Mouse (Mus musculus) heart, embryonic 14.5 days (tissue): ENCODE data around the gene Ank3. TPM values are rescaled to one million over a fixed set of nuclear protein-coding genes. Genes with fewer than 3 reads are reported as not detected.

Source experiments
- ATAC-seq: fragments of 200-750 bp; cut with Nextera tagmentation; 2 replicates; pipeline ENCODE4 v1.8.0; 2017; ENCODE audit warnings: low read depth, moderate TSS enrichment; ENCODE audit not compliant: insufficient number of reproducible peaks, insufficient read depth, low FRiP score
- H3K27ac ChIP-seq, 2 experiments: fragments of 200-500 bp in 1 of 2; fragments of 300-500 bp in 1 of 2; sonication (generic) in 1 of 2; replicated peaks in 1 of 2; 2 replicates each; pipeline ENCODE4 v1.5.1; 2012 to 2014; ENCODE audit warnings: low read depth in 2 of 2, low read length in 2 of 2, control low read depth in 1 of 2, mild to moderate bottlenecking in 1 of 2, mixed read lengths in 1 of 2; ENCODE audit not compliant: control insufficient read depth in 1 of 2, insufficient read depth in 1 of 2
- H3K27me3 ChIP-seq: fragments of 300-500 bp; sonication (generic); 2 replicates; pipeline ENCODE4 v1.6.1; 2014; ENCODE audit warnings: mild to moderate bottlenecking, low read length, control low read depth; ENCODE audit not compliant: control insufficient read depth, insufficient read depth
- H3K36me3 ChIP-seq: fragments of 300-500 bp; sonication (generic); 2 replicates; pipeline ENCODE4 v1.6.1; 2014; ENCODE audit warnings: mild to moderate bottlenecking, control low read depth, low read length, mixed read lengths; ENCODE audit not compliant: control insufficient read depth, insufficient read depth
- H3K4me1 ChIP-seq, 2 experiments: fragments of 200-500 bp in 1 of 2; fragments of 300-500 bp in 1 of 2; sonication (generic) in 1 of 2; 2 replicates each; pipeline ENCODE4 v1.6.1; 2012 to 2014; ENCODE audit warnings: low read length in 2 of 2, control low read depth in 1 of 2, mixed read lengths in 1 of 2; ENCODE audit not compliant: control insufficient read depth in 2 of 2, insufficient read depth in 2 of 2
- H3K4me2 ChIP-seq: fragments of 300-500 bp; sonication (generic); 2 replicates; pipeline ENCODE4 v1.6.1; 2014; ENCODE audit warnings: mild to moderate bottlenecking, low read length
- H3K4me3 ChIP-seq, 2 experiments: fragments of 200-500 bp in 1 of 2; fragments of 300-500 bp in 1 of 2; sonication (generic) in 1 of 2; 2 replicates each; pipeline ENCODE4 v1.5.1; 2012 to 2014; ENCODE audit warnings: low read length in 2 of 2, mild to moderate bottlenecking in 2 of 2, control low read depth in 1 of 2, low read depth in 1 of 2, moderate library complexity in 1 of 2; ENCODE audit not compliant: control insufficient read depth in 1 of 2, insufficient read depth in 1 of 2
- H3K9ac ChIP-seq: fragments of 300-500 bp; sonication (generic); 2 replicates; pipeline ENCODE4 v1.6.1; 2014; ENCODE audit warnings: mild to moderate bottlenecking, low read length
- H3K9me3 ChIP-seq: fragments of 300-500 bp; sonication (generic); 2 replicates; pipeline ENCODE4 v1.6.1; 2016; ENCODE audit warnings: low read length, control low read depth; ENCODE audit not compliant: control insufficient read depth
- WGBS: fragments of 180-500 bp; shearing (Covaris S2); extraction: QIAGEN DNeasy Blood & Tissue Kit; methylation state at CpG from one replicate; pipeline ENCODE4 v1.1.7; 2014; 5-methylcytosine and 5-hydroxymethylcytosine counted together
- polyA plus RNA-seq: library from polyadenylated mRNA; unstranded; fragments of >200 nt; fragmentation: Nextera tagmentation; extraction: Ambion mirVana; gene quantifications from 2 replicates; pipeline ENCODE4 v1.2.1, GENCODE M21; 2014

The Ank3 gene
- polyA plus RNA-seq, 1 experiment from 2014 or later, result 43.2 TPM

DNA sequence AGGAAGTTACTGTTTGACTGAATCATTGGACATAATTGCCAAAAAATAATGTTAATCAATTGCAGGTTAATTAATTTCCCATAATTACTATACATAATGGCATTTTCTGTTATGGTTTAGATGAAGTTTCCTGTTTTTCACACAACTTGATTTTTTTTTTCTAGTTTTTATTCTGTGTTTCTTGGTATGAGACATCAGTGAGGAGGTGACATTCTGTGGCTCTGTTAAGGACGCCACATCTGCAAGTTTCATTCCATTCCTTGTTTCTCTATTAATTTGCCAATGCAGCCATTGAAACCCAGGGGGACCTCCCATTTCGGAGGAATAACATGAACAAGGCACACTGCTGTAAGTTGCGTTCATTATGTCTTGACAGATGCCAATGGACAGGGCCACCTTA is 143.9 kb downstream of the Ank3 start:
- no peaks in the 10 kb centered on the region for H3K9me3 ChIP-seq
- H3K4me3 ChIP-seq, result no peak overlapping the region
- H3K9ac ChIP-seq, result no peak overlapping the region
- H3K27me3 ChIP-seq, result no peaks in the 10 kb centered on the region
- H3K4me1 ChIP-seq, result peaks cover 0 to 13% of the 10 kb centered on the region in 2 experiments; a peak in 2 of 4 replicates
- 90% methylated on average over 3 of the region's 3 CpGs for WGBS
- H3K36me3 ChIP-seq, result 0 out of 2 replicates have a peak, but pooled peaks cover 5% of the 10 kb centered on the region
- no peak for ATAC-seq
- no peak overlapping the region for H3K4me2 ChIP-seq
- no peak overlapping the region for H3K27ac ChIP-seq

- no peak overlapping the region for H3K9ac ChIP-seq
- H3K27ac ChIP-seq, result no peak overlapping the region
- 93% methylated on average over 10 of the region's 10 CpGs for WGBS
- peaks cover 0 to 13% of the 10 kb centered on the region in 2 experiments; a peak in 2 of 4 replicates for H3K4me1 ChIP-seq
- no peaks in the 10 kb centered on the region for H3K9me3 ChIP-seq
- no peak for ATAC-seq
- 0 out of 2 replicates have a peak, but pooled peaks cover 8% of the 10 kb centered on the region for H3K36me3 ChIP-seq
- H3K4me3 ChIP-seq, result no peak overlapping the region
- H3K27me3 ChIP-seq, result no peaks in the 10 kb centered on the region
- H3K4me2 ChIP-seq, result no peak overlapping the region
Observed at GRCm38 (mm10) chr10:69543876-69544620, 145.5 kb downstream of the Ank3 start.

DNA sequence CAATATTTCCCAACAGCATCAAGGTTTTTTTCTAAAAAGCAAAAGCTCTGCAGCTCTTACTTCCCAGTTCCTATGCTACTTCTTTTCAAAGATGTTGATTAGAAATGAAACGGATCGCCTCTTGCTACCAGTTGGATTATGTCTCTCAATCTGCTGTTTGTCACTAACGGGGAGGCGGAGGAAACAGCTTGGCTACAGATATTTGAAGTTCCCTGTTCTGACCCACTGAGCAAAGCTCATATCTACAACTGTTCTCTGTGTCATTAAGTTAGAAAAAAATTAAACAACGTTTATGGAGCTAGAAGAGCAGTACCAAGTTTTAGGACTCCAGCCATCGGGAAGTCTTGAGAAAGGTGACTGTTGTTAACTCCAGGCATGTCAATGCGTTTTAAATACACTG is 146.1 kb downstream of the Ank3 start:
- Histone ChIP-seq H3K4me2 (no peak overlapping the region), H3K4me1 (peaks cover 0 to 13% of the 10 kb centered on the region in 2 experiments; a peak in 2 of 4 replicates), H3K27ac (no peak overlapping the region), H3K4me3 (no peak overlapping the region), H3K27me3 (no peaks in the 10 kb centered on the region), H3K9me3 (no peaks in the 10 kb centered on the region), H3K36me3 (0 out of 2 replicates have a peak, but pooled peaks cover 9% of the 10 kb centered on the region), H3K9ac (no peak overlapping the region)
- 76% methylated on average over 7 of the region's 7 CpGs for WGBS
- no peak for ATAC-seq

DNA sequence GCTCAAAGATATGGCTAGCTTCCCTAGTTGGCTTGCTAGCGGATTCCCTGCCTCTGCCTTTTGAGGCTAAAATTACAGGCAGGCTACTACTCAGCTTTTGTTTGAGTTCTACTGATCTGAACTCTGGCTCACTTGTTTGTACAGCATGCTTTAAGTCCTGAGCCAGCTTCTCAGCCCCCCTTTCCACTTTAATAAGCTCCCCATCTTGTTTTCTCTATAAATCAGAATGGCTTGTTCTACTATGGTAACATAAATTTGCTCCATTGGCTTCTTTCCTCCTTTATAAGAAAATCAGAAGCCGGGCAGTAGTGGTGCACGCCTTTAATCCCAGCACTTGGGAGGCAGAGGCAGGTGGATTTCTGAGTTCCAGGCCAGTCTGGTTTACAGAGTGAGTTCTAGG is 147.4 kb downstream of the Ank3 start:
- no peak overlapping the region for H3K9ac ChIP-seq
- H3K27ac ChIP-seq, result no peak overlapping the region
- WGBS, result 77% methylated on average over 3 of the region's 3 CpGs

GRCm38 (mm10) chr10:69546643-69547042 is 148.1 kb downstream of the Ank3 start:
- 85% methylated on average over 6 of the region's 6 CpGs for WGBS

More for the DNA sequence above, 147.4 kb downstream of the Ank3 start:
- Histone ChIP-seq H3K9me3 (no peaks in the 10 kb centered on the region), H3K4me2 (no peak overlapping the region), H3K4me3 (no peak overlapping the region), H3K27me3 (no peaks in the 10 kb centered on the region), H3K4me1 (peaks cover 3 to 19% of the 10 kb centered on the region in 2 experiments), H3K36me3 (0 out of 2 replicates have a peak, but pooled peaks cover 4% of the 10 kb centered on the region)
- ATAC-seq, result no peak

DNA sequence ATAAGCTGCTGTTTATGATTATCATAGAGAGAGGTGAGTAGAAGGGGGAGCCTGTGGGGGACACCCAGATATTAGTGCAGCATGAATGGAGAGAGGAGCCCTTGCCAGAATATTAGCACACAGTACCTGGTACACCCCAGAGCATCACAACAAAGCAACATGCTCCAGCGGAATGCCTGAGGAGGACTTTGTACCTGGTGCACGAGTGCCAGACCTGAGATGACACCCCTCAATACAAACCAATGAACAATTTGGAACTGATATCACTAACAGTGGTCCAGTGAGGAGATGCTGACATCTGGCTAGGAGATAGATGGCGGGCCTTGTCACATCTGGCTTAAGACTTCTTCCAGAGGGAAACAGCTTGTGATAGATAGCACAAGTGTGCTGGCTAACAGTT is 150.2 kb downstream of the Ank3 start:
- ATAC-seq, result no peak
- Histone ChIP-seq H3K27me3 (no peaks in the 10 kb centered on the region), H3K9me3 (no peaks in the 10 kb centered on the region), H3K4me3 (no peak overlapping the region), H3K9ac (no peak overlapping the region), H3K36me3 (0 out of 2 replicates have a peak, but pooled peaks cover 4% of the 10 kb centered on the region), H3K4me2 (no peak overlapping the region), H3K4me1 (peaks cover 3 to 20% of the 10 kb centered on the region in 2 experiments), H3K27ac (no peak overlapping the region)
- WGBS, result 83% methylated on average over 3 of the region's 3 CpGs

More at GRCm38 (mm10) chr10:69546643-69547042, 148.1 kb downstream of the Ank3 start:
- no peak overlapping the region for H3K4me3 ChIP-seq
- H3K4me1 ChIP-seq, result peaks cover 3 to 20% of the 10 kb centered on the region in 2 experiments
- H3K36me3 ChIP-seq, result 0 out of 2 replicates have a peak, but pooled peaks cover 4% of the 10 kb centered on the region
- no peaks in the 10 kb centered on the region for H3K27me3 ChIP-seq
- H3K27ac ChIP-seq, result no peak overlapping the region
- no peak for ATAC-seq
- H3K9me3 ChIP-seq, result no peaks in the 10 kb centered on the region
- no peak overlapping the region for H3K4me2 ChIP-seq
- H3K9ac ChIP-seq, result no peak overlapping the region

- H3K4me2 ChIP-seq, result no peak overlapping the region
- no peak overlapping the region for H3K9ac ChIP-seq
- no peak for ATAC-seq
- H3K4me1 ChIP-seq, result peaks cover 3 to 20% of the 10 kb centered on the region in 2 experiments
- WGBS, result 88% methylated on average over 4 of the region's 4 CpGs
- H3K27ac ChIP-seq, result no peak overlapping the region
- 0 out of 2 replicates have a peak, but pooled peaks cover 4% of the 10 kb centered on the region for H3K36me3 ChIP-seq
- no peak overlapping the region for H3K4me3 ChIP-seq
- no peaks in the 10 kb centered on the region for H3K9me3 ChIP-seq
- H3K27me3 ChIP-seq, result no peaks in the 10 kb centered on the region
Observed at GRCm38 (mm10) chr10:69549221-69549620, 150.6 kb downstream of the Ank3 start.
